Mouse (Mus musculus) retina, postnatal 1 day (tissue): ENCODE results near the gene Cebpzos.
A peak's percentile ranks its signal among the peaks of the same experiment; 100 is the strongest.

Experiments
- DNase-seq: peaks from one replicate; pipeline ENCODE4 v3.0.0-alpha.2; 2012

The Cebpzos gene

DNA sequence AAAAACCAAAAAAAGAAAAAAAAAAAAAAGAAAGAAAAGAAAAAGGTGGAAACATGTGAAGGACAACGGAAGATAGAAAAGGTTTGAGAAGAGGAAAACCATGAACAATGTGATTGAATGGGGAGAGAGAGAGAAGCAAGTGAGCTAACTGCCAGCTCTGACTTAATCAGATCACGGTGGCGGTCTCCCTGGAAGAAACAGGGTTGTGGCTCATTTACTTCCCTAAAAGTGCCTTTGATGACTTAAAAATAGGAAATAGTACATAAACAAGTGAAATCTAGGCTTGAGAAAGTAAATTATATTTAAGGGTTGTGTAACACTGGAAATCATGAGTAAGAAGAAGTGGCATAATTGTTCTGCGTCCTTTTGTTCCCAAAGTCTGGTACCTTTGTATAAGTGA, 22.6 kb downstream of the Cebpzos start:
- no peak for DNase-seq

DNA sequence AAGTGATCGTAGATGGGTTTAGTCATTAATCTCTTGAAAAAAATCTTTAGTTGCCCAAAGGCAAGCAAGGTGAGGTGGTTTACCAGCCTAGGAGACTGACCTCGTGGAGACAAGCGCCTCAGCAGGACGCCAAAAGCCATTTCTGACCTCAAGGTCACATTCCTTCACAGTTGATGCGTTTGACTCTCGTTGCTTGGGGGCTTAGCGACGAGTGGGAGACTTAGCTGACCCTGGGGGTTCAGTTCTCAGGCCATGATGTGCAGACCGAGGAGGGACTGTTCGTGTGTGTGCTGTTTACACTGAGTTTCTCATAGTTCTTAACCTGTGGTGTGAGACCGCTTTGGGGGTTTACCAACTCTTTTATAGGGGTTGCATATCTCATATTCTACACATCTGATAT, 26.3 kb downstream of the Cebpzos start:
- no peak for DNase-seq

DNA sequence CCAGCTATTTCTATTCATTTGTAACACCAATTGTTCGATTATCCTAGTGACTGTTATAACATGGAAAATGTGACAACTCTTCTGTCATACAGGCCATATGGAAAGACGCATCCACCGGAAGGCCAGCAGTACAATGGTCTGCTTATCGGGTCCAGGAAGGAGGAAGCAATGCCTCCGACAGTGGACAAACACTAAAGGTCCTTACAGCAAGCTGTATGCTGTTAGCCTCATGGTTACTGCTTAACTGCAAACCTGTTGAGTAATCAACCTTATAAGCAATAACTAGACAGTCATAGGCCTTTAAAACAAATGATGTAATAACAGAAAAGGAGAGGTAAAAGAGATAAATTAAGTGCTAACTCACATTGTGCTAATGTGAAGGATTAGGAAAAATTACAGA, 34.9 kb downstream of the Cebpzos start:
- DNase-seq, result no peak

DNA sequence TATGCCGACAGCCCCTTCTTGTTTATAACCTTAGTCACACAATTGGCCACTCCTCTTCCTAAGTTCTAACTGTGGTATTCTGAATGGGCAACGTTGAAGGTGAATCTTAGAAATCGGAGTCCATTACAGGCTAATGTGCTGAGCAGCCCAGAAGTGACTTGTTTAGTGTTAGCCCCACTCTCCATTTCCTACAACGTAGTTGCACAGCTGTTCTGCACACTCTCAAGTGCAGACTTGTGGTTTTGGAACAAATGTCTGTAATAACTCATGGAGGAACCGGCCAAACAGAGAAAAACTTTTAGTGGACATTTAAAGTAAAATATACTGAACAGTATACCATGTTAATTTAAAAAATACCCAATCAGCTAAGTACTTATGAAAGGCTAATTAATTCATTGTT, 35.8 kb downstream of the Cebpzos start:
- no peak for DNase-seq

GRCm38 (mm10) chr17:78953240-78953639, 36.9 kb downstream of the Cebpzos start:
- no peak for DNase-seq

GRCm38 (mm10) chr17:78959473-78959872, 43.2 kb downstream of the Cebpzos start:
- DNase-seq, result no peak

DNA sequence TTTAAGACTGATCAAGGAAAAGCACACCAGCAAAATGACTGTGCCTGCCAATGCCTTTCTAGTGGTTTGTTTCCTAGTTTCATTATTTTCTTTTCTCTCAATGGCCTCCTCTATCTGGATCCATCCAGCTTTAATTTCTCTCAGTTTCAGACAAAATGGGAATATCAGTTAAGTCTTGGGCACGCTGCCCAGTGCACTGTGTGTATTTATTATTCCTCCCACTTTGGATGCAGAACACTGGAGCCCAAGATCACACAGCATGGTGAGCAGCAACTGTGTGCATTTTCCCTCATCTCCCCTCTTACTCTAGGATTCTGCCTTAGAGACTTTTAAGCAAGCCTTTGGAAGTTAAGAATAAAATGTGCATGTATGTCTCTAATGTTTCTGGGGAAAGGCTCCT, 48.1 kb downstream of the Cebpzos start:
- no peak for DNase-seq

DNA sequence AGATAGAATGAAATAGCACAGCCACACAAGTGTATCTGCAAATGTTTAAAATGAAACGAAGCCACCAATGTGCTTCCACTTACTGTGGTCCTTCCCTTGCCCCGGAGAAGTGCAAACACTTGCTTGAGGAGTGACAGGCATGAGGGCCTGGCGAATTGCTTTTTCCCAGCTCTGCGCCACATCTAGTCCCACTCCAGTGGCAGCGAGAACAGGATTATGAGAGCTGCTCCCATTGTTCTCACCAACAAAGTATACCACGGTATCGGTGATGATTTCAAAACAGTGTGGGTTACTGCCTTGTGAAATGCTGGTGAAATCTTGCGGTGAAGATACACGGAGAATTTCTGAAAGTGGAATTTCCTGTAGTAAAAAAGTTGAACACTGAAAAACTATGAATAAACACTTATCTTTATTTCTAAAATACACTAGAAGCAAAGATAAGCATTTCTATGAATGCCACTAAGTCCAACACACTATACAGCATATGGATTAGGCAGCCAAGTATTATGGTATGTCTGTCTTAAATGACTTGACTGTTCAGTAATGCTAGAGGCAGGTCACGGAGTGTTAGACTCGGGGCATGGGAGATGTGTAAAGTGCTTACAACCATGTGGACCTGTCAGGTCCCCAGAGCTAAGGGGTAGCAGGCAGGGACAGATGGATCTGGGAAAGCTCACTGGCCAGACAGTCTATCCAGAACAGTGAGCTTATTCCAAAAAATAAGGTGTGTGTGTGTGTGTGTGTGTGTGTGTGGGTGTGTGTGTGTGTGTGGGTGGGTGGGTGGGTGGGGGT, 50.0 kb downstream of the Cebpzos start:
- no peak for DNase-seq

DNA sequence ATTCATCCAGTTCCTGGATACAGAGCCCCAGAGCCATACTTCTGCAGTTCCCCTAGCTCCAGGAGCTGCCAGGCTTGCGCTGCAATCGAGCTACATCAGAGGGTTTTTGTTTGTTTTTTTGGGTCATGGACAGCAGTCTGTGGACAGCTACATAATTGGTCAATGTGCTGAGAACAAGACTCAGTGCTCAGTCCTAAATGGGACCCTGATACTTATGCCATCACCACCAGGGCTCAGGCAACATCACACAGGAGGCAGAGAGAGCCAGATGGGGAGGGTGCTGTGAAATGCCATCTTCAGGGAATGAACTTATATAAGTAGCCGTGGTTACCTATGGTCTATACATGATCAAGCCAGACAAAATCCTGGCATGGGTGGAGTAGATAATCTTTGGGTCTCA, 52.2 kb downstream of the Cebpzos start:
- peak; percentile 1 for DNase-seq
